Mouse (Mus musculus): ENCODE data around the gene Gm13696. TPM values are rescaled to one million over a fixed set of nuclear protein-coding genes. Genes with fewer than 3 reads are reported as not detected.
"Not testable (repeated sequence)": the region's sequence is repeated elsewhere in the genome, so short reads cannot be mapped to it uniquely, and the experiment has no call there.

The Gm13696 gene
- total RNA-seq (2021) = under 1 TPM; 0.60 to 0.80 TPM
- long read RNA-seq, experiment 1 = 0 reads
- long read RNA-seq, experiment 2 = 0 reads

DNA sequence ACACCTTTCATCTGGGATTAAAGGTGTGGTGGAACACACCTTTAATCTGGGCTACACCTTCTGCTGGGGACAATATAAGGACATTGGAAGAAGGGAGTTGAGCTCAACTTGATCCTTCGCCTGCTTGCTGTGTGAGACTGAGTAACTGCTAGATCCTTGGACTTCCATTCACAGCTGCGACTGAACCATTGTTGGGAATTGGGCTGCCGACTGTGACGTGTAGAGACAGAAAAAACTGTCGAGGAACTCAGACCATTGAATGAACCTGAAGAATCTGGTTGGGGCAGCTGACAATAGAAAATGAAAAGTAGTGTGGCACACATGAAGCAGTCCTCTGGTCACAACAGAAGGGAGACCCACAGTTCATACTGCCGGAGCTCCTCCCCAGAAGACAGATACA, at the start of gene Gm13696:
Gene Gm13696, plus strand, starts transcription at position 301 of the 400 bp plus-strand sequence.
- intact Hi-C loops (cut with DNase I; ENCODE audit: low total_unique reads) = not testable (repeated sequence)

DNA sequence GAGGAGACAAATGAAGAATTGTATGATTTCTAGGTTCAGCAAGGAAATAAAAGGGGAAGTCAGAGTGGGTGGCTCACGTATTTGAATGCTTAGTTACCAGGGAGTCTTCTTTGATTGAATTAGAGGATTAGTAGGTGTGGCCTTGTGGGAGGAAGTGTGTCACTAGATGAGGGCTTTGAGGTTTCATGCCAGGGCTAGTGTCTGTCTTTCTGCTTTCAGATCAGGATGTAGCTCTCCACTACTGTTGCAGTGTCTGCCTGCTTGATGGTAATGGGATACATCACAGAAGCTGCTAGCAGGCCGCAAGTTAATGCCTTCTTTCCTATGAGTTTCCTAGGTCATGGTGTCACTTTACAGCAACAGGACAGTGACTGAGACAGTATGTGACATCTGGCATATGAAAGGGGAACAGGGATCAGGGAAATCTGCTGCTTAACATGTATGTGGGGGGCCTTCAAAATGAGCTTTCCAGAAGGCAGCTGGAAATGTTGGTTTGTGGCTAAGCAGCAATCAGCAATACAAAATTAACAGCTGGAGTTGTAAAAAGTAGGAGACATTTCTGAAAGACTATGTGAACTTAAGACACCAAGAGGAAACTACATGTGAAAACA, 43.3 kb upstream of the Gm13696 start:
- DNase-seq = no peak
- intact Hi-C loops (cut with DNase I; ENCODE audit: low total_unique reads) = no loop called here

More for the DNA sequence above, at the start of gene Gm13696:
- not testable (repeated sequence) for DNase-seq

- intact Hi-C loops (cut with DNase I; ENCODE audit: low total_unique reads) = no loop called here
- DNase-seq = peak; percentile 30
These were observed 32.0 kb upstream of the Gm13696 start, which contains the start of gene Zswim2 for GRCm38 (mm10) chr2:83940931-83941361. Gene Zswim2, minus strand, starts transcription at chr2:83941228.

GRCm38 (mm10) chr2:83941378-83941777, 31.5 kb upstream of the Gm13696 start:
- intact Hi-C loops (cut with DNase I; ENCODE audit: low total_unique reads) = no loop called here

DNA sequence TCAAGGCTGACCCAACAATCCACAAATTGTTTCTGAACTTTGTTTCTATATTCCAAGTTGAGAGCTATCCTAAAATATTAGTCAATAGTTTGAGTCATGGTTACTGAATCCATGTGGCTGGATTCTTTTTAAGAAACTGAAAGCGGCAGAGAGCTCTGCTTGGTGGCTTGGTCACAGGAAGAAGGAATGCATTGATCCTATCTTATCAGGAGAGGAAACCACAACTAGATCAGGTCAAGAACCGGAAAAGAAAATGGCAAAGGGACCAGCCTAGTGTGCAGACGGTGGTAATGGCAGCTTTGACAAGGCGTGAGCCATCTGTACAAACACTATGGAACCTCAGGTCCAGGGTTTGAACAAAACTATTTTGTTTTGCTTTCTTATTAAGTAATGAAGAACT, 31.1 kb upstream of the Gm13696 start:
- no peak for DNase-seq
- intact Hi-C loops (cut with DNase I; ENCODE audit: low total_unique reads) = no loop called here

More at GRCm38 (mm10) chr2:83941378-83941777, 31.5 kb upstream of the Gm13696 start:
- DNase-seq = no peak

GRCm38 (mm10) chr2:83955393-83955792, 17.5 kb upstream of the Gm13696 start, which contains the start of gene Gm13698:
Gene Gm13698, plus strand, starts transcription at chr2:83955693.
- intact Hi-C loops (cut with DNase I; ENCODE audit: low total_unique reads); DNase-seq: not testable (repeated sequence)

DNA sequence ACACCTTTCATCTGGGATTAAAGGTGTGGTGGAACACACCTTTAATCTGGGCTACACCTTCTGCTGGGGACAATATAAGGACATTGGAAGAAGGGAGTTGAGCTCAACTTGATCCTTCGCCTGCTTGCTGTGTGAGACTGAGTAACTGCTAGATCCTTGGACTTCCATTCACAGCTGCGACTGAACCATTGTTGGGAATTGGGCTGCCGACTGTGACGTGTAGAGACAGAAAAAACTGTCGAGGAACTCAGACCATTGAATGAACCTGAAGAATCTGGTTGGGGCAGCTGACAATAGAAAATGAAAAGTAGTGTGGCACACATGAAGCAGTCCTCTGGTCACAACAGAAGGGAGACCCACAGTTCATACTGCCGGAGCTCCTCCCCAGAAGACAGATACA, 11.7 kb upstream of the Gm13696 start, which contains the start of gene Gm13693:
Gene Gm13693, plus strand, starts transcription at position 301 of the 400 bp plus-strand sequence.
- intact Hi-C loops (cut with DNase I; ENCODE audit: low total_unique reads); DNase-seq: not testable (repeated sequence)

GRCm38 (mm10) chr2:83967013-83967412, 5.9 kb upstream of the Gm13696 start, which contains the start of gene Gm13695:
Gene Gm13695, plus strand, starts transcription at chr2:83967313.
- intact Hi-C loops (cut with DNase I; ENCODE audit: low total_unique reads); DNase-seq: not testable (repeated sequence)

DNA sequence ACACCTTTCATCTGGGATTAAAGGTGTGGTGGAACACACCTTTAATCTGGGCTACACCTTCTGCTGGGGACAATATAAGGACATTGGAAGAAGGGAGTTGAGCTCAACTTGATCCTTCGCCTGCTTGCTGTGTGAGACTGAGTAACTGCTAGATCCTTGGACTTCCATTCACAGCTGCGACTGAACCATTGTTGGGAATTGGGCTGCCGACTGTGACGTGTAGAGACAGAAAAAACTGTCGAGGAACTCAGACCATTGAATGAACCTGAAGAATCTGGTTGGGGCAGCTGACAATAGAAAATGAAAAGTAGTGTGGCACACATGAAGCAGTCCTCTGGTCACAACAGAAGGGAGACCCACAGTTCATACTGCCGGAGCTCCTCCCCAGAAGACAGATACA, 5.7 kb downstream of the Gm13696 start, which contains the start of gene Gm13694:
Gene Gm13694, plus strand, starts transcription at position 301 of the 400 bp plus-strand sequence.
- DNase-seq; intact Hi-C loops (cut with DNase I; ENCODE audit: low total_unique reads): not testable (repeated sequence)

DNA sequence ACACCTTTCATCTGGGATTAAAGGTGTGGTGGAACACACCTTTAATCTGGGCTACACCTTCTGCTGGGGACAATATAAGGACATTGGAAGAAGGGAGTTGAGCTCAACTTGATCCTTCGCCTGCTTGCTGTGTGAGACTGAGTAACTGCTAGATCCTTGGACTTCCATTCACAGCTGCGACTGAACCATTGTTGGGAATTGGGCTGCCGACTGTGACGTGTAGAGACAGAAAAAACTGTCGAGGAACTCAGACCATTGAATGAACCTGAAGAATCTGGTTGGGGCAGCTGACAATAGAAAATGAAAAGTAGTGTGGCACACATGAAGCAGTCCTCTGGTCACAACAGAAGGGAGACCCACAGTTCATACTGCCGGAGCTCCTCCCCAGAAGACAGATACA, 11.5 kb downstream of the Gm13696 start, which contains the start of gene Gm13697:
Gene Gm13697, plus strand, starts transcription at position 301 of the 400 bp plus-strand sequence.
- DNase-seq; intact Hi-C loops (cut with DNase I; ENCODE audit: low total_unique reads): not testable (repeated sequence)

- intact Hi-C loops (cut with DNase I; ENCODE audit: low total_unique reads); DNase-seq: not testable (repeated sequence)
These were observed 17.3 kb downstream of the Gm13696 start, which contains the start of gene Gm13691 for GRCm38 (mm10) chr2:83990253-83990652. Gene Gm13691, plus strand, starts transcription at chr2:83990553.

- DNase-seq; intact Hi-C loops (cut with DNase I; ENCODE audit: low total_unique reads): not testable (repeated sequence)
These were observed 20.8 kb downstream of the Gm13696 start for GRCm38 (mm10) chr2:83993639-83994255.

- DNase-seq; intact Hi-C loops (cut with DNase I; ENCODE audit: low total_unique reads): not testable (repeated sequence)
These were observed 21.6 kb downstream of the Gm13696 start for GRCm38 (mm10) chr2:83994526-83994925.

DNA sequence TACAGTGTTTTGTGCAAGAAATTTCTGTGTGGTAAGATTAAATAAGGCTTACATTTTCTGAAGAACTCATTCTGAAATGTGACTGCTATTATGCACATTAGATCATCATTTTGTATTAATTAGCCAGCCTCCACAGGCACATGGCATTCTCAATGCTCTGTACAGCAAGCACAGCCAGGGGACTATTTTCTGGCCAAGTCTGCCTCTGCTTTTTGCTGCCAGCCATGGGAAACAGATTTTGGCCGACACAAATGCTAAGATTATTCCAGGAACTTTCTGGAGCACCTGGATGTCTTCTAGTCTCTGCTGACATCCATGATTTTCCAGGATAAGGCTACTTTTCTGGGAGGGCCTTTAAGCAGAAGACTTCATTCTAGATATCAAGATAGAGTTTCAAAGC, 36.0 kb downstream of the Gm13696 start:
- intact Hi-C loops (cut with DNase I; ENCODE audit: low total_unique reads) = no loop called here
- no peak for DNase-seq

DNA sequence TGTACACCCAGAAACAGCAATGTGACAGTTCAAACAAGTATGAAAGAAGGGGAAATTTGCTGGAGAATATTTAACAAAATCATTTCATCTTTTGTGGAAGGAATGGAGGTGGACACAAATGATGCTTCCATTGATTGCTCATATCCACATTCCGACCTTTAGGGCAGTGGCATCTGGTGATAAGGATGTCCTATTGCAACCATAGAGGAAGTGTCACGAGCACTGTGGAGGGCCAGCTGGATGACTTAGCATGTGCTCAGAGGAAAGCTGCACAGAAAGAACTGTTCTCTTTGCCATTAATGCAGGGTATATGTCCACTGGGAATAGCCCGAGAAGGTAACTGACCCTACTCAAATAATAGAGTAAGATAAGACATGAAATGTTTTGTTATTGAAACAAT, 36.9 kb downstream of the Gm13696 start:
- DNase-seq = no peak
- intact Hi-C loops (cut with DNase I; ENCODE audit: low total_unique reads) = no loop called here

DNA sequence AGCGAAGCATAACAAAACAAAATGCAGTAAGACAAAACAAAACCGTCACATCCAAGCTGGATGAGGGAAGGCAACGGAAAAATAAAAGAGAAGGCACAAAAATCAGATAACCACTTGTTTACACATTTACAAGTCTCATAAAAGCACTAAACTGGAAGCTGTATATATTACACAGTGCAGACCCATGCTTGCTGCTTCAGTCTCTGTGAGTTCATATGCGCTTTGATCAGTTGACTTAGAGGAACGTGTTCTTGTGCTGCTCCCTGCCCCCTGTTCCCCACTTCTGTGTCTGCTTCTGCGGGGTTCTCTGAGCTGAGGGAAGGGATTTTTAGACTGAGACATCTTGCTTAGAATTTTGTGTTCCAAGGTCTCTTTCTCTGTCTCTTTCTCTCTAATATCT, 41.6 kb downstream of the Gm13696 start:
- intact Hi-C loops (cut with DNase I; ENCODE audit: low total_unique reads) = no loop called here
- no peak for DNase-seq

- intact Hi-C loops (cut with DNase I; ENCODE audit: low total_unique reads); DNase-seq: not testable (repeated sequence)
These were observed 43.4 kb downstream of the Gm13696 start for GRCm38 (mm10) chr2:84016291-84016690.

DNA sequence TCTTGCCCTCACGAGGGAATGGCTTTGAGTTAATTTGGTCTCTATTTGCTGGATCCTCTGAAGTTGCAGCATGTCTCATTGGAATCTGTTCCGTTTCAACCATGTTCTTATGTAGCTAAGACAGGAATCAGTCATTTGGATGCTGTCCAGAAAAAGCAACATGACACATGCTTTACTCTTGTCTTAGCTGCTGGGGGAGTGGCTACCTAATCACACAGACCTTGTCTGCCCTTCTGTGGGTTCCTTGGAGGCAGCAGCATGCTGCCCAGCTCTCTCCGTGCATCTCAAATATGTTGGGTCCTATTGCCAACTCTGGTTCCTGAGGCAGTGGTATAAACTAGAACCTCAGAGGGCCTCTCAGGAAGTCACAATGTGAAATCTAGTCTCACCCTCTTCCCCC, 45.4 kb downstream of the Gm13696 start:
- intact Hi-C loops (cut with DNase I; ENCODE audit: low total_unique reads) = no loop called here
- no peak for DNase-seq

DNA sequence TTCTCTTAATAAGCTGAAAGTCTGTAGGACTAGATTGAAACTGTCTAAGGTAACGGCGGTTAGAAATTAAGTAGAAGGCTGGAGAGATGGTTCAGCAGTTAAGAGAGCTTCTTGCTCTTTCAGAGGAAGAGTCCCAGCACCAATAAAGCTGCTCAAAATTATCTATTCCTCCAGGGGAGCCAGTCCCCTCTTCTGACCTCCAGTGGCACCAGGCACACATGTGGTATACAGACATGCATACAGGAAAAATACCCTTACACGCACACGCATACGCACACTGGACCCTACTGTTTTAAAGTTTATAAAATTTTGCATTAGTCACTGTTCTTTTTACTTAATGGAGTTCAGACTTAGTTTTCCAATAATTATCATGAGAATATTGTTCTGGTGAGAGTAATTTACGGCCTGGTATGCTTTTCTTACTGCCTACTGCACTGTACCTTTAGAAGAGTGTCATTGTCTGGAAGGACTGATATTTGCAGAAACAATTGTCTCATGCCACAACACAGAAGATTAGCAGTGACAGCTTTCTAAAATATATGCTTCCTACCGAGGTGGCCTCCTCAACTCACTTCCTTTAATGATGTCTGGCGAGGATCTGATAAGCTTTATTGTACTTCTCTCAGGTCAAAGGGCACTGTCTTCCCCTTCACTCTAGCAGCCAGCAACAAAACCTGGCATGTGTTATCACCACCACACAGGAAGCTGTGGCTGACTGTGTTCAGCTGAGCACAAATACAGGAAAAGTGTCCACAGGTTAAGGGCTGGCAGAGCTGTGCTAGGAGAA, 46.8 kb downstream of the Gm13696 start:
- no peak for DNase-seq
- intact Hi-C loops (cut with DNase I; ENCODE audit: low total_unique reads) = no loop called here

DNA sequence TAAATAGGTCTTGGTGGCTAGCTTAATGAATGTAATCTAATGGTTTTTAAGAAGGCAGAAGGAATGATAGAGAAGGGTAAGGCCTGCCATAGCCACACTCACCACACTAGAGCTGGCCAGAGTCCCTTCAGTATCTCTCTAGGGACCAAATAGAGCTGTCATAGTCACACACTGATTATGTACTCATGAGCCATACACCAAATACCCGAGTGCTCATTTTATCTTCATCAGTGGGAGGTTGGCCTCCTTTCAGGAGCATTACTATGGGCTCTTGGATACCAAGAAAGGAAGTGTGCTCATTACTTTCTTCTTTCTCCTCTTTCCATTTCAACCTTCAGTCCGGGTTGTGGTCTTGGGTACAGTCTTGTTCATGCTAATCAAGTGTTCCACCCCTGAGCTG, 49.0 kb downstream of the Gm13696 start:
- DNase-seq = no peak
- intact Hi-C loops (cut with DNase I; ENCODE audit: low total_unique reads) = no loop called here
